Comparison of ENCODE assay signal across 14 mouse cellular contexts in genomic region chr3:85313646-85314255, GRCm38 (mm10).
DNase-seq lines count a peak whose midpoint lies in the region; ATAC-seq and TF ChIP-seq lines count a peak whose summit lies in the region.
"Had no signal": no experiment of that assay in that cellular context is flagged by ENCODE, and none has a peak within 500 bp of the region (broad histone marks: within the 10 kb centered on the region; RNA-seq: fewer than 3 reads in every experiment).

No protein-coding gene starts in this region.

- H3K36me3 ChIP-seq in kidney, postnatal 0 days (ENCODE audit: insufficient read depth, low read length): no peaks in the 10 kb centered on the region
- H3K36me3 ChIP-seq in kidney, embryonic 16.5 days (ENCODE audit: insufficient read depth, low read length): no peaks in the 10 kb centered on the region
- no peaks in the 10 kb centered on the region for H3K36me3 ChIP-seq in embryonic facial prominence, embryonic 13.5 days
- H3K36me3 ChIP-seq in midbrain, embryonic 16.5 days (ENCODE audit: control insufficient read depth, insufficient read depth, low read length): no peaks in the 10 kb centered on the region
- H3K36me3 ChIP-seq: midbrain, embryonic 12.5 days had no signal

- no peaks in the 10 kb centered on the region for H3K9me3 ChIP-seq in kidney, postnatal 0 days (replicated peaks; ENCODE audit: low read length)
- no peaks in the 10 kb centered on the region for H3K9me3 ChIP-seq in kidney, embryonic 16.5 days (ENCODE audit: low read length)
- H3K9me3 ChIP-seq in embryonic facial prominence, embryonic 13.5 days: no peaks in the 10 kb centered on the region
- no peaks in the 10 kb centered on the region for H3K9me3 ChIP-seq in midbrain, embryonic 16.5 days (replicated peaks; ENCODE audit: control insufficient read depth, low read length, poor library complexity, severe bottlenecking)
- H3K9me3 ChIP-seq: midbrain, embryonic 12.5 days had no signal

- no peak for TF ChIP-seq POLR2A in cortical plate, adult 2 months (IDR thresholded peaks at IDR 0.05; ENCODE audit: extremely low read depth, insufficient read depth, low read length)

- no peak overlapping the region for H3K9ac ChIP-seq in kidney, postnatal 0 days (ENCODE audit: low read depth, low read length)
- H3K9ac ChIP-seq in kidney, embryonic 16.5 days (replicated peaks; ENCODE audit: low read length): no peak overlapping the region
- no peak overlapping the region for H3K9ac ChIP-seq in embryonic facial prominence, embryonic 13.5 days
- H3K9ac ChIP-seq in midbrain, embryonic 16.5 days (ENCODE audit: low read depth, low read length): no peak overlapping the region
- H3K9ac ChIP-seq: midbrain, embryonic 12.5 days had no signal

- peak overlapping the region; percentile 6; the same call in 1 of the 2 replicates for H3K27ac ChIP-seq in kidney, postnatal 0 days
- no peak overlapping the region for H3K27ac ChIP-seq in kidney, embryonic 16.5 days (ENCODE audit: low read length)
- peak overlapping the region; percentile 86 for H3K27ac ChIP-seq in cortical plate, adult 2 months (ENCODE audit: insufficient read depth, low read length)
- H3K27ac ChIP-seq in embryonic facial prominence, embryonic 13.5 days: peak overlapping the region; percentile 60
- peak overlapping the region; percentile 41; the same call in 1 of the 2 replicates for H3K27ac ChIP-seq in midbrain, embryonic 16.5 days (ENCODE audit: low read length)
- H3K27ac ChIP-seq: heart, adult 2 months; midbrain, embryonic 12.5 days had no signal

- DNase-seq in kidney, postnatal 0 days (ENCODE audit: low spot score): no peak
- no peak for DNase-seq in MN1 (ENCODE audit: low spot score)
- DNase-seq in testis, postnatal 10 days (ENCODE audit: low spot score): no peak
- DNase-seq: adrenal gland, adult 8-10 months; cerebellum, postnatal 36 days; heart, adult 2 months; kidney, postnatal 10 days; right cerebral cortex, postnatal 4 days had no signal

- WGBS in kidney, postnatal 0 days: 14% methylated on average over 4 of the region's 4 CpGs
- WGBS in kidney, embryonic 16.5 days: 15% methylated on average over 4 of the region's 4 CpGs
- WGBS in embryonic facial prominence, embryonic 13.5 days: 9% methylated on average over 4 of the region's 4 CpGs
- 5% methylated on average over 4 of the region's 4 CpGs for WGBS in midbrain, embryonic 16.5 days

- ATAC-seq in kidney, postnatal 0 days (replicated peaks; ENCODE audit: low FRiP score, low read depth): no peak
- no peak for ATAC-seq in kidney, embryonic 16.5 days (ENCODE audit: low FRiP score, low TSS enrichment)
- ATAC-seq in embryonic facial prominence, embryonic 13.5 days (ENCODE audit: insufficient number of reproducible peaks, insufficient read depth, low FRiP score, low TSS enrichment, low read depth): no peak
- ATAC-seq in midbrain, embryonic 16.5 days: no peak

- H3K4me2 ChIP-seq in kidney, postnatal 0 days (ENCODE audit: low read length): no peak overlapping the region
- no peak overlapping the region for H3K4me2 ChIP-seq in kidney, embryonic 16.5 days (replicated peaks; ENCODE audit: low read depth, low read length)
- H3K4me2 ChIP-seq in embryonic facial prominence, embryonic 13.5 days: peak overlapping the region; percentile 39
- H3K4me2 ChIP-seq in midbrain, embryonic 16.5 days (ENCODE audit: low read length): no peak overlapping the region
- H3K4me2 ChIP-seq: liver, embryonic 11.5 days; midbrain, embryonic 12.5 days had no signal

- no peaks in the 10 kb centered on the region for H3K27me3 ChIP-seq in kidney, postnatal 0 days (ENCODE audit: insufficient read depth, low read length)
- H3K27me3 ChIP-seq in kidney, embryonic 16.5 days (ENCODE audit: insufficient read depth, low read length): no peaks in the 10 kb centered on the region
- H3K27me3 ChIP-seq in embryonic facial prominence, embryonic 13.5 days: no peaks in the 10 kb centered on the region
- no peaks in the 10 kb centered on the region for H3K27me3 ChIP-seq in midbrain, embryonic 16.5 days (ENCODE audit: control insufficient read depth, insufficient read depth, low read depth, low read length)
- H3K27me3 ChIP-seq: midbrain, embryonic 12.5 days had no signal

- peaks cover 4% of the 10 kb centered on the region; the same call in 1 of the 2 replicates for H3K4me1 ChIP-seq in kidney, postnatal 0 days (replicated peaks; ENCODE audit: insufficient read depth, low read length)
- no peaks in the 10 kb centered on the region for H3K4me1 ChIP-seq in kidney, embryonic 16.5 days (ENCODE audit: insufficient read depth, low read length)
- H3K4me1 ChIP-seq in cortical plate, adult 2 months (ENCODE audit: control insufficient read depth, insufficient read depth, low read length): peaks cover 15% of the 10 kb centered on the region
- peaks cover 13% of the 10 kb centered on the region for H3K4me1 ChIP-seq in embryonic facial prominence, embryonic 13.5 days
- H3K4me1 ChIP-seq in midbrain, embryonic 16.5 days (ENCODE audit: control insufficient read depth, insufficient read depth, low read length): peaks cover 6% of the 10 kb centered on the region

- no peak overlapping the region for H3K4me3 ChIP-seq in kidney, postnatal 0 days (replicated peaks; ENCODE audit: low read depth, low read length)
- H3K4me3 ChIP-seq in kidney, embryonic 16.5 days (ENCODE audit: low read length): no peak overlapping the region
- no peak overlapping the region for H3K4me3 ChIP-seq in cortical plate, adult 2 months (ENCODE audit: insufficient read depth, low read length)
- no peak overlapping the region for H3K4me3 ChIP-seq in embryonic facial prominence, embryonic 13.5 days
- H3K4me3 ChIP-seq in midbrain, embryonic 16.5 days (ENCODE audit: low read depth, low read length): no peak overlapping the region
- H3K4me3 ChIP-seq: heart, adult 2 months; midbrain, embryonic 12.5 days had no signal

- TF ChIP-seq CTCF in kidney, postnatal 0 days (IDR thresholded peaks at IDR 0.05; ENCODE audit: low read depth): no peak
- no peak for TF ChIP-seq CTCF in cortical plate, adult 2 months (IDR thresholded peaks at IDR 0.05; ENCODE audit: extremely low read depth, insufficient read depth, low read length)
